Mouse (Mus musculus) limb, embryonic 12.5 days (tissue): Measurements from ENCODE around the gene Rnf225. TPM values are rescaled to one million over a fixed set of nuclear protein-coding genes. Genes with fewer than 3 reads are reported as not detected.
A peak's percentile ranks its signal among the peaks of the same experiment; 100 is the strongest.
"Not testable (repeated sequence)": the region's sequence is repeated elsewhere in the genome, so short reads cannot be mapped to it uniquely, and the experiment has no call there.

Experiments used
- ATAC-seq: fragments of 200-750 bp; cut with Nextera tagmentation; 2 replicates; pipeline ENCODE4 v1.8.0; 2017; ENCODE audit warnings: low read depth, moderate TSS enrichment; ENCODE audit not compliant: insufficient number of reproducible peaks, insufficient read depth, low FRiP score, low TSS enrichment
- H3K27ac ChIP-seq: fragments of 300-500 bp; sonication (generic); 2 replicates; pipeline ENCODE4 v1.5.1; 2016; ENCODE audit warnings: mild to moderate bottlenecking, moderate library complexity
- H3K27me3 ChIP-seq: fragments of 300-500 bp; sonication (generic); 2 replicates; pipeline ENCODE4 v1.6.1; 2016; ENCODE audit warnings: mild to moderate bottlenecking, moderate library complexity
- H3K36me3 ChIP-seq: fragments of 300-500 bp; sonication (generic); 2 replicates; pipeline ENCODE4 v1.6.1; 2016; ENCODE audit warnings: mild to moderate bottlenecking, moderate library complexity
- H3K4me1 ChIP-seq: fragments of 300-500 bp; sonication (generic); replicated peaks from 2 replicates; pipeline ENCODE4 v1.6.1; 2016
- H3K4me2 ChIP-seq: fragments of 300-500 bp; sonication (generic); 2 replicates; pipeline ENCODE4 v1.6.1; 2016; ENCODE audit warnings: mild to moderate bottlenecking, moderate library complexity
- H3K4me3 ChIP-seq: fragments of 300-500 bp; sonication (generic); replicated peaks from 2 replicates; pipeline ENCODE4 v1.5.1; 2016; ENCODE audit warnings: mild to moderate bottlenecking
- H3K9ac ChIP-seq: fragments of 300-500 bp; sonication (generic); replicated peaks from 2 replicates; pipeline ENCODE4 v1.6.1; 2016; ENCODE audit warnings: mild to moderate bottlenecking, moderate library complexity
- H3K9me3 ChIP-seq: fragments of 300-500 bp; sonication (generic); 2 replicates; pipeline ENCODE4 v1.6.1; 2016; ENCODE audit warnings: mild to moderate bottlenecking, moderate library complexity
- WGBS: fragments of 180-500 bp; shearing (Covaris S2); methylation state at CpG from one replicate; pipeline ENCODE4 v1.1.7; 2016; 5-methylcytosine and 5-hydroxymethylcytosine counted together
- polyA plus RNA-seq: library from polyadenylated mRNA; unstranded; fragments of >200 nt; fragmentation: Nextera tagmentation; extraction: Ambion mirVana; gene quantifications from 2 replicates; pipeline ENCODE4 v1.2.1, GENCODE M21; 2016

Rnf225 gene
- polyA plus RNA-seq, result 0.70 and 0.83 TPM in 2 replicates

- Histone ChIP-seq H3K9ac (peak within 1 kb of the TSS; percentile 57), H3K27ac (no peak within 1 kb of the TSS), H3K9me3 (no peaks in the 10 kb centered on the region), H3K27me3 (peaks cover 53% of the 10 kb centered on the region), H3K4me3 (peak within 1 kb of the TSS; percentile 38), H3K36me3 (peaks cover 42% of the 10 kb centered on the region), H3K4me1 (peaks cover 25% of the 10 kb centered on the region), H3K4me2 (peak within 1 kb of the TSS; percentile 64)
- ATAC-seq, result 0 out of 2 replicates have a peak, but pooled peaks have one; percentile 46
- WGBS, result 18% methylated on average over 8 of the region's 8 CpGs
Measured at GRCm38 (mm10) chr7:12927191-12927680, at the start of gene Rnf225. TSS of gene Rnf225 (plus strand) at chr7:12927416.

- Histone ChIP-seq H3K4me2 (no peak overlapping the region), H3K27me3 (no peaks in the 10 kb centered on the region), H3K36me3 (peaks cover 17% of the 10 kb centered on the region), H3K9ac (no peak overlapping the region), H3K4me3 (no peak overlapping the region), H3K4me1 (peaks cover 10% of the 10 kb centered on the region), H3K27ac (no peak overlapping the region), H3K9me3 (no peaks in the 10 kb centered on the region)
- ATAC-seq, result no peak
Measured at GRCm38 (mm10) chr7:12880036-12880435, 47.2 kb upstream of the Rnf225 start.

DNA sequence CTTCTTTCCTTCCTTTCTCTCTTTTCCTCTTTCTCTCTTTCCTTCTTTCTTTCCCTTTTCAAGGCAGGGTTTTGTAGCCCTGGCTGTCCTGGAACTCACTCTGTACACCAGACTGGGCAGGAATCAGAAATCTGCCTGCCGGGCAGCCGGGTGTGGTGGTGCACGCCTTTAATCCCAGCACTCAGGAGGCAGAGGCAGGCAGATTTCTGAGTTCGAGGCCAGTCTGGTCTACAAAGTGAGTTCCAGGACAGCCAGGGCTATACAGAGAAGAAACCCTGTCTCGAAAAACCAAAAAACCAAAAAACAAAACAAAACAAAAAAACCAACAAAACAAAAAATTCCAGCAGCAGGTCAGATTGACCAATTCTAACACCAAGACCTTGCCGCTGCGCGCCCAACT lies 46.7 kb upstream of the Rnf225 start:
- H3K9me3 ChIP-seq, ATAC-seq, H3K27ac ChIP-seq, H3K27me3 ChIP-seq: not testable (repeated sequence)
- Histone ChIP-seq H3K36me3 (peaks cover 22% of the 10 kb centered on the region), H3K9ac (0 out of 2 replicates have a peak overlapping the region, but pooled peaks have one; percentile 28), H3K4me2 (peak overlapping the region; percentile 78), H3K4me3 (peak overlapping the region; percentile 77), H3K4me1 (peaks cover 10% of the 10 kb centered on the region)
- 45% methylated on average over 8 of the region's 8 CpGs for WGBS

GRCm38 (mm10) chr7:12880911-12881660 lies 46.1 kb upstream of the Rnf225 start, which contains the start of gene Zfp128:
TSS of gene Zfp128 (plus strand) at chr7:12881177.
- 0 out of 2 replicates have a peak within 1 kb of the TSS, but pooled peaks have one; percentile 41 for H3K27ac ChIP-seq
- no peaks in the 10 kb centered on the region for H3K27me3 ChIP-seq
- H3K36me3 ChIP-seq, result peaks cover 28% of the 10 kb centered on the region
- ATAC-seq, result peak; percentile 100
- H3K4me1 ChIP-seq, result peaks cover 10% of the 10 kb centered on the region
- H3K9me3 ChIP-seq, result no peaks in the 10 kb centered on the region
- peak within 1 kb of the TSS; percentile 78 for H3K4me2 ChIP-seq
- 1% methylated on average over 35 of the region's 35 CpGs for WGBS
- peak within 1 kb of the TSS; percentile 81 for H3K9ac ChIP-seq
- peak within 1 kb of the TSS; percentile 77 for H3K4me3 ChIP-seq

- H3K9ac ChIP-seq, result no peak overlapping the region
- ATAC-seq, result no peak
- no peaks in the 10 kb centered on the region for H3K9me3 ChIP-seq
- 92% methylated on average over 12 of the region's 12 CpGs for WGBS
- no peak overlapping the region for H3K4me2 ChIP-seq
- no peaks in the 10 kb centered on the region for H3K27me3 ChIP-seq
- H3K4me1 ChIP-seq, result peaks cover 7% of the 10 kb centered on the region
- no peak overlapping the region for H3K4me3 ChIP-seq
- H3K36me3 ChIP-seq, result peaks cover 81% of the 10 kb centered on the region
- no peak overlapping the region for H3K27ac ChIP-seq
Measured at GRCm38 (mm10) chr7:12886563-12887266, 40.5 kb upstream of the Rnf225 start.

DNA sequence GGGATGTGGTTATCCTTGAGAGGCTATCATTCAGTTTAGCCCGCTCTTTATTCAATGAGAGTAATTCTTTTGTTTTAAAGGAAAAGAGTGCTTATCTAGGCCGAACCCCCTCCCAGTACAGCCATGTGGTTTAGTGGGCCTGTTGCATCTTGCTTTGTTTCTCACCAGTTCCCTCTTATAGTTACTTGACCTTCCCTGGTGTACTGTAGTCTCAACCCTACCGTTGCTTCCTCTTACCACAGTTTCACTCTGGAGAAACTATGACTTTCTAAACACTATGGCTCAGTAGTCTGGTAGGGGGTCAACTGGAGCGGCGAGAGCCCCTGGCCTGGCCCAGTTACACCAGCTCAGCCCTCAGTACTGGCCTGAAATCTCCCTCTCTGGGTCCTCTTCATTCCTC lies 39.6 kb upstream of the Rnf225 start:
- H3K4me1 ChIP-seq, result no peaks in the 10 kb centered on the region
- H3K27me3 ChIP-seq, result no peaks in the 10 kb centered on the region
- 0 out of 2 replicates have a peak overlapping the region, but pooled peaks have one; percentile 19 for H3K9ac ChIP-seq
- WGBS, result 96% methylated on average over 5 of the region's 5 CpGs
- H3K9me3 ChIP-seq, result no peaks in the 10 kb centered on the region
- peaks cover 87% of the 10 kb centered on the region for H3K36me3 ChIP-seq
- ATAC-seq, result no peak
- no peak overlapping the region for H3K4me3 ChIP-seq
- H3K4me2 ChIP-seq, result no peak overlapping the region
- H3K27ac ChIP-seq, result no peak overlapping the region

DNA sequence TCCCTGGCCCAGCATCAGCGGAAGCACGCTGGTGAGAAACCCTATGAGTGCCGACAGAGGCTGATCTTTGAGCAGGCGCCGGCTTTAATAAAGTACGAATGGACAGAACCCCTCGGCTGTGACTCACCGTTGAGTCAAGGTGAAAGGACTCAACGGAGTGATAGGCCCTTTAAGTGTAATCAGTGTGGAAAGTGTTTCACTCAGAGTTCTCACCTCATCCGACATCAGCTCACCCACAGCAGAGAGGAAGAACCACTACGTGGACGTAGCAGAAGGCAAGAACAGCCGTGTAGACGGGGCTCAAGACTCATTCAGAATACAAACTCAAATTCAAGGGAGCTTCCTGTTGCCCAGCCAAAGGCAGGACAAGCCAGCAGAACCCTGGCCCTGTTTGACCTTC lies 36.3 kb upstream of the Rnf225 start:
- WGBS, result 91% methylated on average over 14 of the region's 14 CpGs
- H3K36me3 ChIP-seq, result peaks cover 64% of the 10 kb centered on the region

DNA sequence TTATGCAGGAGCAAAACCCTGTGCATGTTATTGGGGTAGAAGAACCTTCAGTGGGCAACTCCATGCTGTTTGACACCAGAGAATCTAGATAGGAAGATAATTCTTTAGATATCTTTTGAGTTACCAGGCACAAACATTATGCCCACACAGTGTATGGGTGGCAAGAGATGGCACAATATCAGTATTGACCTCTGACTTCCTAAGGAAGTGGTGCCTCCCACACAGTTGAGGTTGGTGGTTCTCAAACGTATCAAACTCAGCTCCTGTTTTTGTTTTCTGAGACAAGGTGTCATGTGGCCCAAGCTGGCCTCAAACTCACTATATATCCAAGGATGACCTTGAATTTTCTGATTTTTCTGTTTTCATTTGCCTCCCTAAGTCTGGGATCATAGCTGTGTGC lies 35.9 kb upstream of the Rnf225 start:
- Histone ChIP-seq H3K9me3 (no peaks in the 10 kb centered on the region), H3K36me3 (peaks cover 60% of the 10 kb centered on the region), H3K27me3 (no peaks in the 10 kb centered on the region), H3K4me1 (no peaks in the 10 kb centered on the region), H3K4me3 (no peak overlapping the region), H3K4me2 (no peak overlapping the region), H3K27ac (no peak overlapping the region), H3K9ac (no peak overlapping the region)
- 76% methylated on average over 1 of the region's 1 CpGs for WGBS
- no peak for ATAC-seq

More for the DNA sequence above, 36.3 kb upstream of the Rnf225 start:
- H3K4me1 ChIP-seq, result no peaks in the 10 kb centered on the region
- H3K27ac ChIP-seq, result no peak overlapping the region
- ATAC-seq, result no peak
- no peak overlapping the region for H3K4me3 ChIP-seq
- H3K4me2 ChIP-seq, result no peak overlapping the region
- no peaks in the 10 kb centered on the region for H3K9me3 ChIP-seq
- H3K27me3 ChIP-seq, result no peaks in the 10 kb centered on the region
- no peak overlapping the region for H3K9ac ChIP-seq

DNA sequence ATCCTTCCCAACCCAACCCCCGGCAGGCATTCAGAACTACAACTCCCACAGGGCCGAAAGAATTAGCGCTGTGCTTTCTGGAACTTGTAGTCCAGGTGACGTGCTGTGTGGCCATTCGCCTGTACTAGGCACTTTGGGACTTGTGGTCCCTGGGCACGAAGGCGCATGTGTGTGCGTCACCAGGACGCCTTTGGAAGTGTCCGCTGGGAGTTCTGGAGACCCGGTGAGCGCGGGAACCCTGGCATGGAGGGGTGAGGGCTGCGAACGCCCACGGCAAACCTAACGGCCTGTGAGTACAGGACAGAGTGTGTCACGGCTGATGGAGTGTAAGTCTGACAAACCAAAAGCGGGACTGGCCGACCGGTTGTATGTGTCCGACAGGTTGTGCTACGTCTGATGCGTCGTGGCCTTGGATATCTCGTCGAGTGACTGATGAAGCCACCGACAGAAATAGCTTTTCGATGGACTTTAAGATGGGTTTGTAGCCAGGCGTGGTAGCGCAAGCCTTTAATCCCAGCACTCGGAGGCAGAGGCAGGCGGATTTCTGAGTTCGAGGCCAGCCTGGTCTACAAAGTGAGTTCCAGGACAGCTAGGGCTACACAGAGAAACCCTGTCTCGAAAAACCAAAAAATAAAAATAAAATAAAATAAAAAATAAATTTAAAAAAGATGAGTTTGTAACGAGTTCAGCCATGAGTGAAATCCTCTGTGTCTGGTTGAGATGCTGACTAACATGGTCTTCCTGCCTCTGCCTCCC lies 29.4 kb upstream of the Rnf225 start, which contains the start of gene Zscan22:
Gene Zscan22 (plus strand): TSS at position 161 of the 756 bp plus-strand sequence.
- 6% methylated on average over 36 of the region's 36 CpGs for WGBS
- peak within 1 kb of the TSS; percentile 53 for H3K4me2 ChIP-seq
- H3K36me3 ChIP-seq, result peaks cover 18% of the 10 kb centered on the region
- ATAC-seq, result peak; percentile 98
- no peaks in the 10 kb centered on the region for H3K9me3 ChIP-seq
- no peaks in the 10 kb centered on the region for H3K27me3 ChIP-seq
- H3K27ac ChIP-seq, result no peak within 1 kb of the TSS
- H3K4me3 ChIP-seq, result peak within 1 kb of the TSS; percentile 64
- peak within 1 kb of the TSS; percentile 61 for H3K9ac ChIP-seq
- peaks cover 7% of the 10 kb centered on the region for H3K4me1 ChIP-seq

DNA sequence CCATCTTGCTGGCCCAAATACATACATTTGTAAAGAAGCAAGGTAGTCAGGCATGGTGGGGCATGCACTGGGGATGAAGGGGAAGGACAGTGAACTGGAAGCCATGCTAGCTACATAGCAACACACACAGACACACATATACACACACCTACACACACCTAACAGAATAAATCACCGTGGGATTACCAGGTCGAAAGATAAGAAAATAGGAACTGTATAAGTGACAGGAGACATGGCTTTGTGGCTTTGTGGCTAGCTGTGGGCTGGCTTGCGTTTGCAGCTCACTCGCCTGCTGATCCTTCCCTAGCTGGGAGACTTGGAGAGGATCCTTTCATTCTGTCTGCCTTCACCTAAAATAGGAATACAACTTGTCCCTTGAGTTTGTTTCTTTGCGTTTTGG lies 25.7 kb upstream of the Rnf225 start:
- ATAC-seq, result no peak
- Histone ChIP-seq H3K4me1 (peaks cover 7% of the 10 kb centered on the region), H3K9me3 (no peaks in the 10 kb centered on the region), H3K36me3 (peaks cover 51% of the 10 kb centered on the region), H3K4me2 (no peak overlapping the region), H3K27ac (no peak overlapping the region), H3K27me3 (no peaks in the 10 kb centered on the region), H3K4me3 (no peak overlapping the region), H3K9ac (no peak overlapping the region)
- 95% methylated on average over 5 of the region's 5 CpGs for whole genome bisulfite sequencing

- H3K27me3 ChIP-seq, result no peaks in the 10 kb centered on the region
- H3K4me3 ChIP-seq, result no peak overlapping the region
- H3K27ac ChIP-seq, result no peak overlapping the region
- WGBS, result 47% methylated on average over 10 of the region's 10 CpGs
- no peak overlapping the region for H3K9ac ChIP-seq
- no peaks in the 10 kb centered on the region for H3K9me3 ChIP-seq
- H3K4me2 ChIP-seq, result no peak overlapping the region
- no peak for ATAC-seq
- H3K36me3 ChIP-seq, result peaks cover 72% of the 10 kb centered on the region
- peaks cover 3% of the 10 kb centered on the region for H3K4me1 ChIP-seq
Measured at GRCm38 (mm10) chr7:12903623-12904022, 23.6 kb upstream of the Rnf225 start.
